Mouse (Mus musculus): Measurements from ENCODE around the gene Dok4. TPM values are rescaled to one million over a fixed set of nuclear protein-coding genes. Genes with fewer than 3 reads are reported as not detected.

Gene Dok4
- total and polyA plus RNA-seq, 2 experiments from 2014 or later: 66.9 to 127 TPM

DNA sequence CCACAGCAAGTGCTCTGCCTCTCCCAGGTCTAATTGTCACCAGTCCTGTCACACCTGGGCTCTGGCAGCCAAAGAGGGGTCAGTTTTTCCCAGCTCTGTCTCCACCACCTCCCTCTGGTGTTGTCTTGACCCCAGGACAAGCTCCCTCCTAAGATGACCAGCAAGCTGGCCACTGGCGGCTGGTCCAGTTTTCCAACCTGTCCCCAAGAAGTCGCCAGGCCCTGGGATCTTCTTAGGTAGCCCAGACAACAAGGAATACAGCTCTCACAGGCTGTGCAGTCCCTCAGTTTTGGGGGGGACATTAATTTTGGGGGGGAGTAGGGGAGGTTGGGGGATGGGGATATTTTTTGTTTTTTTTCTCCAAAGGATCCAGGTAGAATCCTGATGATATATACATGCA lies 3.6 kb downstream of the Dok4 start:
- TF ChIP-seq CTCF (IDR thresholded peaks at IDR 0.05; ENCODE audit: low read depth): no peak
- no peaks in the 10 kb centered on the region for H3K9me3 ChIP-seq (ENCODE audit: low read length)
- H3K9ac ChIP-seq (replicated peaks; ENCODE audit: low read length): no peak overlapping the region
- 0 out of 2 replicates have a peak overlapping the region, but pooled peaks have one; percentile 5 for H3K4me2 ChIP-seq (ENCODE audit: low read depth, low read length)
- 81% methylated on average over 2 of the region's 2 CpGs for WGBS
- no peak overlapping the region for H3K27ac ChIP-seq
- no peaks in the 10 kb centered on the region for H3K27me3 ChIP-seq (ENCODE audit: insufficient read depth, low read length)
- no peaks in the 10 kb centered on the region for H3K36me3 ChIP-seq (ENCODE audit: insufficient read depth, low read length)
- no peak overlapping the region for H3K4me3 ChIP-seq (ENCODE audit: low read length)
- peaks cover 35% of the 10 kb centered on the region for H3K4me1 ChIP-seq (ENCODE audit: insufficient read depth, low read length)
- DNase-seq (ENCODE audit: low spot score): no peak
- ATAC-seq: no peak

DNA sequence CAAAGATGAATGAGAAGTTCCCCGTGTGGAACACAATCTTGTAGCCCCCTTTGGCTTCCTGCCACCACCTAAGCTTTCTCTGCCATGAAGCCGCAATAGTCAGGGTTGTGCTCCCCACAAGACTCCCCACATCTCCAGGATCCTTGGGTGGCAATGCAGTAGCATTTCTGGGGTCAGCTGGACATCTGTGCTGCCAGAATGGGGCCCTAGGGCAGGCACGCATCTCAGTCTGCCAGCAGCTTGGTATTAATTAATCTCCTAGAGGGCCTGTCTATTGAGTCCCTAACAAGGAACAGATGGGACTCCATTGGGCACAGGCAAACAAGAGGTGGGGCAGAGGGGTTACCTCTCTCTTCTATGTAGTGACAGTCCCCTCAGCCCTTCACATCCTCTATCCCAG lies 4.0 kb downstream of the Dok4 start:
- 32% methylated on average over 3 of the region's 3 CpGs for WGBS
- TF ChIP-seq CTCF (IDR thresholded peaks at IDR 0.05; ENCODE audit: low read depth): no peak
- no peak overlapping the region for H3K9ac ChIP-seq (replicated peaks; ENCODE audit: low read length)
- DNase-seq (ENCODE audit: low spot score) (peak; percentile 50), ATAC-seq (no peak)
- H3K36me3 ChIP-seq (ENCODE audit: insufficient read depth, low read length): no peaks in the 10 kb centered on the region
- H3K27ac ChIP-seq: no peak overlapping the region
- H3K4me3 ChIP-seq (ENCODE audit: low read length): no peak overlapping the region
- H3K27me3 ChIP-seq (ENCODE audit: insufficient read depth, low read length): no peaks in the 10 kb centered on the region
- H3K9me3 ChIP-seq (ENCODE audit: low read length): no peaks in the 10 kb centered on the region
- H3K4me2 ChIP-seq (ENCODE audit: low read depth, low read length): 0 out of 2 replicates have a peak overlapping the region, but pooled peaks have one; percentile 5
- peaks cover 35% of the 10 kb centered on the region for H3K4me1 ChIP-seq (ENCODE audit: insufficient read depth, low read length)

DNA sequence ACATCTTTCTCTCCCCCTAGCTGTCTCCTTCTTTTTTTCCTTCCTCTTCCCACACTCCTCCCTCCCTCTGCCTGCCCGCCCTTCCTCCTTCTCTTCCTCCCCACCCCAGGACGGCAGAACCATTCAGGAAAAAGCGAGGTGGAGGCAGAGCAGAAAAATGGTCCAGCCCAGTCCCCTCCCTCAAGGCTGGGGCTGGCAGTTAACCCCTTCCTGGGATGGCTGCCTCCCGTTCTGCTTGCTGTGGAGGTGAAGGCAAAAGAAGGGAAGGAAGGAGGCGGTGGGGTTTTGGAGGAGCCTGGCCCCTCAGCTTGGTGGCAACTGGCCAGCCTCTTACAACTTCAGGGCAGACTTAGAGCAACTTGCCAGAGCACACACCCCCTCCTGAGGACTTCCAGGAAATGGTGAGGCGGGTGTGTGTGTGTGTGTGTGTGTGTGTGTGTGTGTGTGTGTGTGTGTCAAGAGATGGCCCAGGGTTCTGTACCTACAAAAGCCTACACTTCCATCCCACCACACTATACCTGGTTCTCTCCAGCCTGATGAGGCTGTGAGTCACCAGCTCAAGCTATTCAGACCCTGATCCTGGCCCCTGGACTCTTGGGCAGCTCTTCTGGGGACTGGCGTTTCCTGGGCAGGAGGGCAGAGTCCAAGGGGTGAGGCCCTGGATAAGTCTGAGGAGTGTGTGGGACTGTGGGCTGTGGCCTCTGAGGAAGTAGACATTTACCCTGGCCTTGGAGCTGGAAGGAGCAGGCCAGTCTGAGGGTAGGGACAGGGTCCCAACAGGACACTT lies 4.8 kb downstream of the Dok4 start:
- Histone ChIP-seq H3K27ac (peak overlapping the region; percentile 80), H3K36me3 (ENCODE audit: insufficient read depth, low read length) (peaks cover 5% of the 10 kb centered on the region), H3K4me1 (ENCODE audit: insufficient read depth, low read length) (peaks cover 31% of the 10 kb centered on the region), H3K4me2 (ENCODE audit: low read depth, low read length) (peak overlapping the region; percentile 75), H3K27me3 (ENCODE audit: insufficient read depth, low read length) (no peaks in the 10 kb centered on the region), H3K4me3 (ENCODE audit: low read length) (peak overlapping the region; percentile 60), H3K9ac (replicated peaks; ENCODE audit: low read length) (peak overlapping the region; percentile 76), H3K9me3 (ENCODE audit: low read length) (no peaks in the 10 kb centered on the region)
- DNase-seq (ENCODE audit: low spot score): peak; percentile 91
- TF ChIP-seq CTCF (IDR thresholded peaks at IDR 0.05; ENCODE audit: low read depth): peak; percentile 11; the same call in 1 of the 2 replicates
- peak; percentile 76 for ATAC-seq
- WGBS: 5% methylated on average over 7 of the region's 7 CpGs

DNA sequence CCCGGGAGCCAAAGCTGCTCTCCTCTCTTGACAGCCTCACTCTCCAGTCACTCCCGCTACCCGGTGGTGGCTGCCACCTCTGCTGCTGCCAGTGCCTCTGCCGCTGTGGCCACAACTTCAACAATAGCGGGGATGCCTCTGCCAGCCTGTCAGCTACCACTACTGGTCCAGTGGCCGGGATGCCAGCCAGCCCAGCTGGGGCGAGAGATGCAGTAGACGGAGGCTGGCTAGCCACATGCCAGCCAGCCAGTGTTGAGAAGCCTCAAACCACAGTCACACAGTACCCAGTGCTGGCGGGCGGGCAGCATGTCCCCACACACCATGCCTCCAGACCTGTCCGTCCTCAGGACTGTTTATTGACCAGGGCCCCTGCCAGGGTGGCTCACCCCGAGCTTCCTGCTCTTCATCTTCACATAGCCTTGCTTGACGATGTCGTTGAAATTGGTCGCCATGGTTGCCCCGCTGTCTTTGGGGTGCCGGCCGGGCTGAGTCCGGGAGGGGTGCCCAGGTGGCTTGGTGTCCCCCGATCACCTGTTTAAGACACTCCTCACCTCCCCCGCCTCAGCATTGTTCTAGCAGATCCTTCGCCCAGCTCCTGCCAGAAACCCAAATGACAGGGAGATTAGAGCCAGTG lies 5.5 kb downstream of the Dok4 start:
- peak overlapping the region; percentile 75 for H3K4me2 ChIP-seq (ENCODE audit: low read depth, low read length)
- H3K36me3 ChIP-seq (ENCODE audit: insufficient read depth, low read length): peaks cover 13% of the 10 kb centered on the region
- DNase-seq (ENCODE audit: low spot score): peak; percentile 81
- ATAC-seq: peak; percentile 61
- no peaks in the 10 kb centered on the region for H3K27me3 ChIP-seq (ENCODE audit: insufficient read depth, low read length)
- peak overlapping the region; percentile 60 for H3K4me3 ChIP-seq (ENCODE audit: low read length)
- TF ChIP-seq CTCF (IDR thresholded peaks at IDR 0.05; ENCODE audit: low read depth): no peak
- H3K4me1 ChIP-seq (ENCODE audit: insufficient read depth, low read length): peaks cover 29% of the 10 kb centered on the region
- no peaks in the 10 kb centered on the region for H3K9me3 ChIP-seq (ENCODE audit: low read length)
- under 1% methylated on average over 20 of the region's 22 CpGs for WGBS
- peak overlapping the region; percentile 76 for H3K9ac ChIP-seq (replicated peaks; ENCODE audit: low read length)
- peak overlapping the region; percentile 80 for H3K27ac ChIP-seq

GRCm38 (mm10) chr8:94870003-94870402 lies 6.1 kb downstream of the Dok4 start:
- H3K4me3 ChIP-seq (ENCODE audit: low read length): peak overlapping the region; percentile 60
- peak overlapping the region; percentile 76 for H3K9ac ChIP-seq (replicated peaks; ENCODE audit: low read length)
- H3K9me3 ChIP-seq (ENCODE audit: low read length): no peaks in the 10 kb centered on the region
- WGBS: 12% methylated on average over 4 of the region's 4 CpGs
- peak overlapping the region; percentile 75 for H3K4me2 ChIP-seq (ENCODE audit: low read depth, low read length)
- peak overlapping the region; percentile 80; the same call in 1 of the 2 replicates for H3K27ac ChIP-seq
- ATAC-seq: no peak
- H3K4me1 ChIP-seq (ENCODE audit: insufficient read depth, low read length): peaks cover 23% of the 10 kb centered on the region
- DNase-seq (ENCODE audit: low spot score): no peak
- no peaks in the 10 kb centered on the region for H3K27me3 ChIP-seq (ENCODE audit: insufficient read depth, low read length)
- peaks cover 16% of the 10 kb centered on the region for H3K36me3 ChIP-seq (ENCODE audit: insufficient read depth, low read length)
- no peak for TF ChIP-seq CTCF (IDR thresholded peaks at IDR 0.05; ENCODE audit: low read depth)

- Histone ChIP-seq H3K27me3 (ENCODE audit: insufficient read depth, low read length) (no peaks in the 10 kb centered on the region), H3K27ac (no peak overlapping the region), H3K36me3 (ENCODE audit: insufficient read depth, low read length) (peaks cover 23% of the 10 kb centered on the region), H3K9ac (replicated peaks; ENCODE audit: low read length) (peak overlapping the region; percentile 76), H3K4me2 (ENCODE audit: low read depth, low read length) (peak overlapping the region; percentile 75), H3K4me1 (ENCODE audit: insufficient read depth, low read length) (peaks cover 22% of the 10 kb centered on the region), H3K4me3 (ENCODE audit: low read length) (peak overlapping the region; percentile 60), H3K9me3 (ENCODE audit: low read length) (no peaks in the 10 kb centered on the region)
- no peak for TF ChIP-seq CTCF (IDR thresholded peaks at IDR 0.05; ENCODE audit: low read depth)
- WGBS: 50% methylated on average over 7 of the region's 7 CpGs
- ATAC-seq: no peak
- DNase-seq (ENCODE audit: low spot score): no peak
These were observed 7.0 kb downstream of the Dok4 start for GRCm38 (mm10) chr8:94869146-94869545.

Measured in hindbrain, postnatal 0 days (tissue).